Mouse (Mus musculus): ENCODE data around the gene Optc. TPM values are rescaled to one million over a fixed set of nuclear protein-coding genes. Genes with fewer than 3 reads are reported as not detected.

Gene Optc
- total and polyA plus RNA-seq, 3 experiments = 0.27 to 0.53 TPM; not detected in 1

DNA sequence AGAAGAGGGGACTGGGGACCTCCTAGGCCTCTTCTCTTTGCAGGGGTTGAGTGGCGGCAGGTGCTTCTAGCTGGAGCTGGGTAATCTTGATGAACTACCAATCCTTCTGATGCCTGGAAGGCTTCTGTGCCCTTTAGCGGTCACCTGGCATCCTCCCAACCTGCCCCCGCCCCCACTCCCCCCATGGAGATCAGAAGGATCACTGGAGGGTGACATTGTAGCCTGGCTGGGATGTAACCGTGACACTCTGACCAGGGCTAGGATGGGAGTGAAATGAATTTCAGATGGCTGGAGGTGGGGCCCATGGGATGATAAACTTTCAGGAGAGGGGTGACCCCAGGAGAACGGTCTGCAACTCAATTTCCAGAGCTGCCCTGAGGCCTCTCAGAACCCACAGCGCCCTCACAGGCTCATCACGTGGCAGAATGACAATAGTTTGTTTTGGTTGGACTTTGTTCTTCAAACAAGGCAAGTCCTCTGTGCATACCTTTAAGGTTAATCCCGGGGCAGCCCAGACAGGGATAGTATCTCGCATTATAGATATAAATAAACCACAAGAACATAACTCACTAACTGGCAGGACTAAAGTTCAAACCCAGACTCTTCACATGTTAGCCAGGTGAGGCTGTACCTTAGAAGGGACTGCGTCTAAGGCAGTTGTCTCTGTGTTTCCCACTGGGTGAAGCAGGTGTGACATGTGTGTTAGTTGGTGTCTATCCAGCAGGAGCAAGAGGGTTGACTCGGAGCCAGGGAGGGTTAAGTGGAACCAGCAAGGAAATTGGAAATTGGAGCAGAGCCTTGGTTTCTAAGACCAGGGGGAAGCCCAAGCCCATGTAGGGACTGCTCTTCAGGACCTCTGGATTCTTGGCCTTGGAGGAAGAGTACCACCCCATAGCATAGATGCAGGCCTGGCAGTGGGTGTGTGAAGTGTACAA lies 25.2 kb downstream of the Optc start:
- Histone ChIP-seq H3K36me3 (ENCODE audit: control insufficient read depth in 1 of 2, insufficient read depth in 2 of 2, low read length in 2 of 2) (peaks cover 0 to 4% of the 10 kb centered on the region in 2 experiments; a peak in 2 of 4 replicates), H3K79me2 (ENCODE audit: control insufficient read depth, insufficient read depth, low read length, poor library complexity) (no peaks in the 10 kb centered on the region), H3K9me3 (replicated peaks; ENCODE audit: insufficient read depth, low read length) (no peaks in the 10 kb centered on the region), H3K27ac (ENCODE audit: control insufficient read depth, low read depth, low read length) (no peak overlapping the region), H3K27me3 (ENCODE audit: control insufficient read depth in 1 of 2, insufficient read depth in 2 of 2, low read length in 2 of 2) (no peaks in the 10 kb centered on the region; a peak in 1 of 4 replicates), H3K4me1 (ENCODE audit: control insufficient read depth in 1 of 2, insufficient read depth in 2 of 2, low read length in 2 of 2) (peaks cover 2 to 16% of the 10 kb centered on the region in 2 experiments; a peak in 3 of 4 replicates), H3K9ac (ENCODE audit: control insufficient read depth, low read depth, low read length, poor library complexity, severe bottlenecking) (no peak overlapping the region), H3K4me3 (ENCODE audit: control insufficient read depth in 1 of 2, insufficient read depth in 1 of 2, low read depth in 2 of 2, low read length in 2 of 2) (no peak overlapping the region)
- TF ChIP-seq MYC (IDR thresholded peaks at IDR 0.05; ENCODE audit: low read depth, low read length) = no peak
- TF ChIP-seq GATA1 (IDR thresholded peaks at IDR 0.05; ENCODE audit: low read depth, low read length) = no peak
- no peak for TF ChIP-seq E2F4 (IDR thresholded peaks at IDR 0.05; ENCODE audit: borderline replicate concordance, low read depth, low read length)
- no peak for TF ChIP-seq BHLHE40 (IDR thresholded peaks at IDR 0.05; ENCODE audit: borderline replicate concordance, low read depth, low read length)
- no peak for TF ChIP-seq EP300 (IDR thresholded peaks at IDR 0.05; ENCODE audit: low read depth in 1 of 2, low read length in 2 of 2)
- no peak for TF ChIP-seq MAX (IDR thresholded peaks at IDR 0.05; ENCODE audit: low read length)
- no peak for TF ChIP-seq USF2 (IDR thresholded peaks at IDR 0.05; ENCODE audit: borderline replicate concordance in 1 of 2, insufficient read depth in 1 of 2, low read depth in 1 of 2, low read length in 2 of 2)
- no peak for TF ChIP-seq POLR2AphosphoS2 (IDR thresholded peaks at IDR 0.05; ENCODE audit: low read length)
- no peak for TF ChIP-seq KAT2A (conservative IDR thresholded peaks at IDR 0.05; ENCODE audit: low read depth, low read length)
- no peak for TF ChIP-seq TAL1 (IDR thresholded peaks at IDR 0.05; ENCODE audit: low read length)
- no peak for TF ChIP-seq MEF2A (IDR thresholded peaks at IDR 0.05; ENCODE audit: extremely low read depth, insufficient replicate concordance, low read depth, low read length, poor library complexity, severe bottlenecking)
- TF ChIP-seq ELF1 (IDR thresholded peaks at IDR 0.05; ENCODE audit: low read depth, low read length) = no peak
- no peak for TF ChIP-seq CHD1 (IDR thresholded peaks at IDR 0.05; ENCODE audit: low read depth, low read length)
- no peak for TF ChIP-seq NELFE (IDR thresholded peaks at IDR 0.05; ENCODE audit: low read depth, low read length)
- TF ChIP-seq ZNF384 (IDR thresholded peaks at IDR 0.05; ENCODE audit: low read depth, low read length) = no peak
- TF ChIP-seq SMC3 (IDR thresholded peaks at IDR 0.05; ENCODE audit: low read depth, low read length) = no peak
- no peak for DNase-seq (ENCODE audit: low read depth, low spot score)

DNA sequence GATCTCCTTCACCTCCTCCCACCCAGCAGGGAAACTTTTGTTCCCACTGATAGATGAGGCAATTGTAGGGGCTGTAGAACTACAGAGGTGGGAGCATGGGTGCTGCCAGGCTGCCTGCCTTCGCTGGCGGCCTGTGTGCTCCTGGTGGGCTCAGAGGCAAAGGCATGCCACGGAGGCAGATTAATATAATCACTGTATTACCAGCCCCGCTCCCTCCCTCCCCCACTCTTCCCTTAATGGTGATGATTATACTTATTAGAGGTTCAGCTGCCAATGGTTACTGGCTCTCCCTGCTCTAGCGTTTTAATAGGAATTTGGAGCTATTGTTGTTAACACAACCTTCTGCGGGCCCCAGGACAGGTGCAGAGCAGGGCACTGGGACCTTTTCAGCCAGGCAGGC lies 26.0 kb downstream of the Optc start:
- no peak for TF ChIP-seq ELF1 (IDR thresholded peaks at IDR 0.05; ENCODE audit: low read depth, low read length)
- TF ChIP-seq MAZ (IDR thresholded peaks at IDR 0.05; ENCODE audit: low read depth, low read length) = no peak
- TF ChIP-seq MAX (IDR thresholded peaks at IDR 0.05; ENCODE audit: low read length) = no peak
- no peak for TF ChIP-seq GATA1 (IDR thresholded peaks at IDR 0.05; ENCODE audit: low read depth, low read length)
- TF ChIP-seq UBTF (IDR thresholded peaks at IDR 0.05; ENCODE audit: borderline replicate concordance, insufficient read depth, low read depth, low read length) = no peak
- TF ChIP-seq NELFE (IDR thresholded peaks at IDR 0.05; ENCODE audit: low read depth, low read length) = no peak
- no peak for TF ChIP-seq GABPA (IDR thresholded peaks at IDR 0.05; ENCODE audit: low read depth, low read length)
- no peak for TF ChIP-seq ZMIZ1 (IDR thresholded peaks at IDR 0.05; ENCODE audit: low read depth, low read length)
- TF ChIP-seq TBP (IDR thresholded peaks at IDR 0.05; ENCODE audit: low read depth, low read length) = no peak
- no peak for TF ChIP-seq KAT2A (conservative IDR thresholded peaks at IDR 0.05; ENCODE audit: low read depth, low read length)
- TF ChIP-seq ZC3H11A (IDR thresholded peaks at IDR 0.05; ENCODE audit: low read depth, low read length) = no peak
- TF ChIP-seq USF2 (IDR thresholded peaks at IDR 0.05; ENCODE audit: borderline replicate concordance in 1 of 2, insufficient read depth in 1 of 2, low read depth in 1 of 2, low read length in 2 of 2) = no peak
- TF ChIP-seq TAL1 (IDR thresholded peaks at IDR 0.05; ENCODE audit: low read length) = no peak
- TF ChIP-seq SIN3A (IDR thresholded peaks at IDR 0.05; ENCODE audit: low read length) = no peak
- no peak for TF ChIP-seq SMC3 (IDR thresholded peaks at IDR 0.05; ENCODE audit: low read depth, low read length)
- H3K4me1 ChIP-seq (ENCODE audit: control insufficient read depth in 1 of 2, insufficient read depth in 2 of 2, low read length in 2 of 2) = peaks cover 2 to 12% of the 10 kb centered on the region in 2 experiments; a peak in 3 of 4 replicates
- no peak for DNase-seq (ENCODE audit: low read depth, low spot score)
- H3K27ac ChIP-seq (ENCODE audit: control insufficient read depth, low read depth, low read length) = no peak overlapping the region
- no peaks in the 10 kb centered on the region for H3K9me3 ChIP-seq (replicated peaks; ENCODE audit: insufficient read depth, low read length)
- no peak overlapping the region for H3K4me3 ChIP-seq (ENCODE audit: control insufficient read depth in 1 of 2, insufficient read depth in 1 of 2, low read depth in 2 of 2, low read length in 2 of 2)
- no peaks in the 10 kb centered on the region; a peak in 1 of 4 replicates for H3K27me3 ChIP-seq (ENCODE audit: control insufficient read depth in 1 of 2, insufficient read depth in 2 of 2, low read length in 2 of 2)
- H3K9ac ChIP-seq (ENCODE audit: control insufficient read depth, low read depth, low read length, poor library complexity, severe bottlenecking) = no peak overlapping the region
- H3K79me2 ChIP-seq (ENCODE audit: control insufficient read depth, insufficient read depth, low read length, poor library complexity) = no peaks in the 10 kb centered on the region
- peaks cover 0 to 4% of the 10 kb centered on the region in 2 experiments; a peak in 2 of 4 replicates for H3K36me3 ChIP-seq (ENCODE audit: control insufficient read depth in 1 of 2, insufficient read depth in 2 of 2, low read length in 2 of 2)
